Mouse (Mus musculus) lung, postnatal 25 days (tissue): ENCODE data around the gene Gm5538.

Experiments used
- DNase-seq: peaks from one replicate; pipeline ENCODE4 v3.0.0; 2022; ENCODE audit warnings: low spot score

Gm5538 gene

GRCm38 (mm10) chr3:59729490-59729889, at the start of gene Gm5538:
Gm5538 (plus strand) TSS chr3:59729790.
- DNase-seq: no peak

- no peak for DNase-seq
These were observed 32.2 kb upstream of the Gm5538 start for GRCm38 (mm10) chr3:59697391-59697790.

DNA sequence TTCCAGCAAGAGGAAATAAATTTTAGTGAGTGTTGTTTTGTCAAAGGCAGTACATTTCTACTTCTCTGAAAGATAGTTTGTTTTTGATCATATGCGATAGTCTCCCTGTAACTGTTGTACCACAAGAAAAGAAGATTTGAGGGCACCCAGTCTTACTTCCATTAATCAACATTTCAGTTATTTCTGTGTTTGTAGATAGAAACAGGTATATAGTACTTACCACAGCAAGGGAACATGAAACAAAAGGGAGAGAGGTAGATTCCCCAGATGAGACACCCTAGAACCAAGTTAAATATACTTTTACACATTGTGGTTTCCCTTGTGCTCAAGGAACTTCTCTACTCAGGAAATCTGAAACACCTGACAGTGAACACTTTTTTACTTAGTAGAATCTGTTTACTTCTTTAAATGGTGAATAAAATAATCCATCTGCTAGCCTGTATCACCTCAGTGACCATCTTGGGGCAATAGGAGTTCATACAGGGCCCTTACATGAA, 26.9 kb upstream of the Gm5538 start:
- no peak for DNase-seq

DNA sequence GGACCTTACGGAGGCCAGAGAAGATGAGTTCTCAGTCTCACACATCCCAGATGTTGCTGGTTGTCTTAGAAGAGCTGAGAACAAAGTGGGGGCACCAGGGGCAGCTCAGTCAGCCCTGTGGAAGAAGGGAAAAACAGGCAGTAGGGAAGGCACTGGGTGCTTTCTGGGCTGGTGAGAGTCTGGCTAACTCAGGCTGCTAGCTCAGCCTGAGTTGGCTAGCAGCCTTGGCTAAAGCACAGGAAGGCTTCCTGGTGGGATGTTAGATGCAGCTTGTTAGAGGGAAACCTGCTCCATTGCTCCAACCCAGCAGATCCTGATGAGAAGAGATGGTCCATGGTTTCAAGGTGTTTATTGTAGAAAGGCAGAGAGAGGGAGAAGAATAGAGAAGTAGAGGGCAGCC, 10.3 kb downstream of the Gm5538 start:
- DNase-seq: no peak

GRCm38 (mm10) chr3:59744181-59744580, 14.6 kb downstream of the Gm5538 start:
- DNase-seq: no peak
